Mouse (Mus musculus): Measurements from ENCODE around the gene Ano8. TPM values are rescaled to one million over a fixed set of nuclear protein-coding genes. Genes with fewer than 3 reads are reported as not detected.

Ano8 gene
- polyA plus RNA-seq, 1 experiment from 2014 or later: 1.6 TPM

- no peaks in the 10 kb centered on the region for H3K27me3 ChIP-seq
- no peak overlapping the region for H3K9ac ChIP-seq
- ATAC-seq (ENCODE audit: borderline replicate concordance, extremely low read depth, low FRiP score, low TSS enrichment): no peak
- no peak overlapping the region for H3K4me2 ChIP-seq
- H3K9me3 ChIP-seq: no peaks in the 10 kb centered on the region
- 78% methylated on average over 2 of the region's 2 CpGs for WGBS
- peaks cover 2% of the 10 kb centered on the region; the same call in 1 of the 2 replicates for H3K36me3 ChIP-seq
- H3K4me3 ChIP-seq: no peak overlapping the region
- no peak overlapping the region for H3K27ac ChIP-seq
- H3K4me1 ChIP-seq: peaks cover 46% of the 10 kb centered on the region
Measured at GRCm38 (mm10) chr8:71467201-71467600, 18.6 kb downstream of the Ano8 start.

GRCm38 (mm10) chr8:71466198-71466597 lies 19.6 kb downstream of the Ano8 start:
- peaks cover 4% of the 10 kb centered on the region; the same call in 1 of the 2 replicates for H3K36me3 ChIP-seq
- H3K4me1 ChIP-seq: peaks cover 47% of the 10 kb centered on the region
- no peak overlapping the region for H3K27ac ChIP-seq
- ATAC-seq (ENCODE audit: borderline replicate concordance, extremely low read depth, low FRiP score, low TSS enrichment): no peak
- no peak overlapping the region for H3K9ac ChIP-seq
- no peak overlapping the region for H3K4me3 ChIP-seq
- WGBS: 98% methylated on average over 5 of the region's 5 CpGs
- no peaks in the 10 kb centered on the region for H3K27me3 ChIP-seq
- H3K4me2 ChIP-seq: no peak overlapping the region
- no peaks in the 10 kb centered on the region for H3K9me3 ChIP-seq

GRCm38 (mm10) chr8:71465733-71466132 lies 20.0 kb downstream of the Ano8 start:
- no peak for ATAC-seq (ENCODE audit: borderline replicate concordance, extremely low read depth, low FRiP score, low TSS enrichment)
- 77% methylated on average over 8 of the region's 8 CpGs for WGBS
- Histone ChIP-seq H3K4me2 (peak overlapping the region; percentile 93), H3K4me3 (peak overlapping the region; percentile 87), H3K4me1 (peaks cover 42% of the 10 kb centered on the region), H3K36me3 (peaks cover 9% of the 10 kb centered on the region), H3K27me3 (no peaks in the 10 kb centered on the region), H3K9ac (peak overlapping the region; percentile 44; the same call in 1 of the 2 replicates), H3K27ac (no peak overlapping the region), H3K9me3 (no peaks in the 10 kb centered on the region)

GRCm38 (mm10) chr8:71464513-71465500 lies 21.0 kb downstream of the Ano8 start, which contains the start of gene Mrpl34:
Gene Mrpl34, plus strand, starts transcription at chr8:71464959.
- Histone ChIP-seq H3K9ac (peak within 1 kb of the TSS; percentile 74), H3K4me3 (peak within 1 kb of the TSS; percentile 87), H3K9me3 (no peaks in the 10 kb centered on the region), H3K4me1 (peaks cover 33% of the 10 kb centered on the region), H3K4me2 (peak within 1 kb of the TSS; percentile 93), H3K27ac (peak within 1 kb of the TSS; percentile 96), H3K36me3 (peaks cover 14% of the 10 kb centered on the region), H3K27me3 (no peaks in the 10 kb centered on the region)
- peak; percentile 78 for ATAC-seq (ENCODE audit: borderline replicate concordance, extremely low read depth, low FRiP score, low TSS enrichment)
- under 1% methylated on average over 59 of the region's 59 CpGs for WGBS

GRCm38 (mm10) chr8:71463188-71464033 lies 22.4 kb downstream of the Ano8 start, which contains the start of gene Abhd8:
Gene Abhd8, minus strand, starts transcription at chr8:71463655.
- peak within 1 kb of the TSS; percentile 93 for H3K4me2 ChIP-seq
- no peaks in the 10 kb centered on the region for H3K27me3 ChIP-seq
- H3K4me3 ChIP-seq: peak within 1 kb of the TSS; percentile 87
- peak within 1 kb of the TSS; percentile 96 for H3K27ac ChIP-seq
- H3K36me3 ChIP-seq: peaks cover 18% of the 10 kb centered on the region
- peak; percentile 85 for ATAC-seq (ENCODE audit: borderline replicate concordance, extremely low read depth, low FRiP score, low TSS enrichment)
- H3K9me3 ChIP-seq: no peaks in the 10 kb centered on the region
- WGBS: under 1% methylated on average over 55 of the region's 55 CpGs
- peaks cover 29% of the 10 kb centered on the region for H3K4me1 ChIP-seq
- peak within 1 kb of the TSS; percentile 74 for H3K9ac ChIP-seq

GRCm38 (mm10) chr8:71462786-71463185 lies 23.0 kb downstream of the Ano8 start:
- 4% methylated on average over 16 of the region's 16 CpGs for WGBS

GRCm38 (mm10) chr8:71462191-71462590 lies 23.6 kb downstream of the Ano8 start:
- Histone ChIP-seq H3K27me3 (no peaks in the 10 kb centered on the region), H3K36me3 (peaks cover 24% of the 10 kb centered on the region), H3K27ac (no peak overlapping the region), H3K9me3 (no peaks in the 10 kb centered on the region), H3K4me2 (peak overlapping the region; percentile 93; the same call in 1 of the 2 replicates), H3K4me3 (peak overlapping the region; percentile 87), H3K4me1 (peaks cover 31% of the 10 kb centered on the region), H3K9ac (peak overlapping the region; percentile 74)
- no peak for ATAC-seq (ENCODE audit: borderline replicate concordance, extremely low read depth, low FRiP score, low TSS enrichment)
- 65% methylated on average over 4 of the region's 4 CpGs for WGBS

More at GRCm38 (mm10) chr8:71462786-71463185, 23.0 kb downstream of the Ano8 start:
- H3K9ac ChIP-seq: peak overlapping the region; percentile 74
- H3K9me3 ChIP-seq: no peaks in the 10 kb centered on the region
- peaks cover 21% of the 10 kb centered on the region for H3K36me3 ChIP-seq
- H3K4me2 ChIP-seq: peak overlapping the region; percentile 93
- ATAC-seq (ENCODE audit: borderline replicate concordance, extremely low read depth, low FRiP score, low TSS enrichment): no peak
- H3K4me1 ChIP-seq: peaks cover 29% of the 10 kb centered on the region
- no peaks in the 10 kb centered on the region for H3K27me3 ChIP-seq
- peak overlapping the region; percentile 87 for H3K4me3 ChIP-seq
- peak overlapping the region; percentile 96 for H3K27ac ChIP-seq

GRCm38 (mm10) chr8:71461152-71461840 lies 24.5 kb downstream of the Ano8 start:
- Histone ChIP-seq H3K27me3 (no peaks in the 10 kb centered on the region), H3K4me1 (peaks cover 32% of the 10 kb centered on the region), H3K4me2 (no peak overlapping the region), H3K9me3 (no peaks in the 10 kb centered on the region), H3K9ac (no peak overlapping the region), H3K4me3 (no peak overlapping the region), H3K36me3 (peaks cover 24% of the 10 kb centered on the region), H3K27ac (no peak overlapping the region)
- ATAC-seq (ENCODE audit: borderline replicate concordance, extremely low read depth, low FRiP score, low TSS enrichment): no peak
- 74% methylated on average over 46 of the region's 47 CpGs for WGBS

GRCm38 (mm10) chr8:71460716-71461115 lies 25.0 kb downstream of the Ano8 start:
- H3K4me3 ChIP-seq: no peak overlapping the region
- no peaks in the 10 kb centered on the region for H3K27me3 ChIP-seq
- peaks cover 26% of the 10 kb centered on the region for H3K4me1 ChIP-seq
- 91% methylated on average over 6 of the region's 6 CpGs for WGBS
- no peak for ATAC-seq (ENCODE audit: borderline replicate concordance, extremely low read depth, low FRiP score, low TSS enrichment)
- H3K9ac ChIP-seq: no peak overlapping the region
- no peak overlapping the region for H3K27ac ChIP-seq
- no peaks in the 10 kb centered on the region for H3K9me3 ChIP-seq
- peaks cover 24% of the 10 kb centered on the region for H3K36me3 ChIP-seq
- no peak overlapping the region for H3K4me2 ChIP-seq

GRCm38 (mm10) chr8:71457659-71458270 lies 28.0 kb downstream of the Ano8 start:
- no peak overlapping the region for H3K4me3 ChIP-seq
- ATAC-seq (ENCODE audit: borderline replicate concordance, extremely low read depth, low FRiP score, low TSS enrichment): no peak

More at GRCm38 (mm10) chr8:71457659-71458270, 28.0 kb downstream of the Ano8 start:
- H3K9ac ChIP-seq: no peak overlapping the region
- H3K27me3 ChIP-seq: no peaks in the 10 kb centered on the region
- no peak overlapping the region for H3K4me2 ChIP-seq
- 84% methylated on average over 20 of the region's 20 CpGs for WGBS
- H3K27ac ChIP-seq: no peak overlapping the region
- H3K4me1 ChIP-seq: peaks cover 11% of the 10 kb centered on the region; the same call in 1 of the 2 replicates
- peaks cover 24% of the 10 kb centered on the region for H3K36me3 ChIP-seq
- no peaks in the 10 kb centered on the region for H3K9me3 ChIP-seq

All from lung, embryonic 15.5 days (tissue).